Mouse (Mus musculus) cerebellum, postnatal 25 days (tissue): ENCODE measurements at regions not wholly inside any gene's neighbourhood (a gene's known extent, or its start where the extent isn't known, plus 50 kb on each side); places are given as distances from the start of the nearest gene placed in this dataset.
A peak's percentile ranks its signal among the peaks of the same experiment; 100 is the strongest.

Experiments used
- DNase-seq, 2 experiments: peaks; one replicate each; pipeline ENCODE4 v3.0.0; 2021; ENCODE audit warnings: mixed read lengths in 2 of 2

GRCm38 (mm10) chr5:51917812-51918448, 272.4 kb downstream of the Dhx15 start:
- DNase-seq: peak; percentile 23 to 46

GRCm38 (mm10) chr5:51914731-51915130, 275.6 kb downstream of the Dhx15 start:
- no peak for DNase-seq

- DNase-seq: peak in 1 of 2 experiments; percentile 7
Measured at GRCm38 (mm10) chr5:51908861-51909260, 281.5 kb downstream of the Dhx15 start.

GRCm38 (mm10) chr5:51906315-51907109, 283.8 kb downstream of the Dhx15 start:
- no peak for DNase-seq

GRCm38 (mm10) chr5:51894159-51894558, 296.2 kb downstream of the Dhx15 start:
- DNase-seq: no peak

- no peak for DNase-seq
Measured at GRCm38 (mm10) chr5:51891341-51891740, 299.0 kb downstream of the Dhx15 start.

- no peak for DNase-seq
Measured at GRCm38 (mm10) chr5:51888404-51888803, 301.9 kb downstream of the Dhx15 start.

- no peak for DNase-seq
Measured at GRCm38 (mm10) chr5:51882594-51882993, 307.7 kb downstream of the Dhx15 start.

GRCm38 (mm10) chr5:51882173-51882572, 308.1 kb downstream of the Dhx15 start:
- no peak for DNase-seq

GRCm38 (mm10) chr5:51876846-51877245, 309.3 kb upstream of the Ppargc1a start:
- no peak for DNase-seq

GRCm38 (mm10) chr5:51873571-51873970, 306.0 kb upstream of the Ppargc1a start:
- DNase-seq: no peak

- DNase-seq: no peak
Measured at GRCm38 (mm10) chr5:51871735-51872134, 304.2 kb upstream of the Ppargc1a start.

GRCm38 (mm10) chr5:51868223-51868713, 300.7 kb upstream of the Ppargc1a start:
- DNase-seq: peak; percentile 28 to 43

GRCm38 (mm10) chr5:51866002-51866401, 298.5 kb upstream of the Ppargc1a start:
- no peak for DNase-seq

GRCm38 (mm10) chr5:51860496-51860895, 293.0 kb upstream of the Ppargc1a start:
- DNase-seq: no peak

- no peak for DNase-seq
Measured at GRCm38 (mm10) chr5:51853456-51854124, 286.1 kb upstream of the Ppargc1a start.

GRCm38 (mm10) chr5:51850091-51850490, 282.6 kb upstream of the Ppargc1a start:
- DNase-seq: no peak

GRCm38 (mm10) chr5:51849236-51849635, 281.7 kb upstream of the Ppargc1a start:
- DNase-seq: no peak

GRCm38 (mm10) chr5:51842189-51842588, 274.7 kb upstream of the Ppargc1a start:
- DNase-seq: no peak

GRCm38 (mm10) chr5:51841763-51842162, 274.2 kb upstream of the Ppargc1a start:
- no peak for DNase-seq

GRCm38 (mm10) chr5:51840638-51841329, 273.3 kb upstream of the Ppargc1a start:
- DNase-seq: no peak

GRCm38 (mm10) chr5:51839292-51839691, 271.8 kb upstream of the Ppargc1a start:
- DNase-seq: no peak

GRCm38 (mm10) chr5:51830551-51830950, 263.0 kb upstream of the Ppargc1a start:
- peak in 1 of 2 experiments; percentile 9 for DNase-seq
